Mouse (Mus musculus): ENCODE results near the gene Lcmt2. TPM values are rescaled to one million over a fixed set of nuclear protein-coding genes. Genes with fewer than 3 reads are reported as not detected.

The Lcmt2 gene
- polyA plus RNA-seq (2014; fragmentation: Nextera tagmentation; extraction: Ambion mirVana), result 20.8 and 25.3 TPM in 2 replicates

DNA sequence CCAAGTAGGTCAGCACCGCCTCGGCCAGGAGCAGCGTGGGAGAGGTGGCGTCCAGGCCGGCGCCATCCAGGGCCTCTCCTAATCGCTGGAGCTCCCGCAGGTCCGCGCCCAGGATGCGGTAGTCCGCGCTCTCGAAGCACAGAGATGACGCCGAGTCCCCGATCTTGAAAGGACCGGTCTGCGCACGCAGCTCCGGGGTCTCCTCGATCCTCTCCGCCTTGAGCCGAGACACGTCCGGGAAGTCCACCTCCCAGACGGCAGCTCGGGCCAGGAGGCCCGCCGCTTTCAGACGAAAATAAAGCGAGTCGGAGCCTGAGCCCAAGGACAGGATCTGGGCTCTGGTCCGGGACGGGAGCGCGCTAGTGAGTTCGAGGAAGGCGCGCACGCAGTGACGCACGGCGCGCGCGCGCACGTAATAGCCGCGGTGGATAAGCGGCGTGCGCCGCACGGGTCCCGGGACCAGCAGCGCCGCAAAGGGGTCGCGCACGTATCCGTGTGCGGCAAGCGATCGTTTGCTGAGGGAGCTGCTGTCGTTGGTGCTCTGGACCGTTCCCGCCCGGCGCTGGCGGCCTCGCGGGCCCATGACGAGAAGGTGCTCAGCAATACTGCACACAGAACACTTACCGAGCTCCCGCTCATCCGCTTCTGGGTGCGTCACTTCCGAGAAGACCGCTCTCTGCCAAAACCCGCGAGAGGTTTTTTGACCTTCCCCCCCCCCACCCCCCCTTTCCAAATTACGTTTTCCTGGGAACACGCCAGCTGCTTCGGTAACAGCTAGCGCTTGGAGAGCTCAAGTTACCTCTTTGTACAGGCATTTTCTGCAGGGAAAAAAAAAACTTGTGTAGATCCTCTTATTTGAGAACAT, at the start of gene Lcmt2, which contains the start of gene Adal:
TSS of gene Lcmt2 (minus strand) at position 636 of the 865 bp plus-strand sequence.
TSS of gene Adal (plus strand) at position 411 of the 865 bp plus-strand sequence.
- peak; percentile 95 for DNase-seq (ENCODE audit: low spot score)
- under 1% methylated on average over 70 of the region's 87 CpGs for WGBS
- H3K9ac ChIP-seq (ENCODE audit: low read depth, low read length), result peak within 1 kb of the TSS; percentile 83
- H3K4me1 ChIP-seq (replicated peaks; ENCODE audit: control insufficient read depth, insufficient read depth, low read length), result peaks cover 5% of the 10 kb centered on the region; the same call in 1 of the 2 replicates
- peak within 1 kb of the TSS; percentile 60 for H3K4me3 ChIP-seq (ENCODE audit: low read depth, low read length)
- 0 out of 2 replicates have a peak, but pooled peaks cover 5% of the 10 kb centered on the region for H3K36me3 ChIP-seq (ENCODE audit: control insufficient read depth, insufficient read depth, low read length)
- peak within 1 kb of the TSS; percentile 95 for H3K27ac ChIP-seq (ENCODE audit: low read depth, low read length)
- H3K9me3 ChIP-seq (ENCODE audit: control insufficient read depth, low read length), result no peaks in the 10 kb centered on the region
- H3K27me3 ChIP-seq (ENCODE audit: control insufficient read depth, insufficient read depth, low read length), result no peaks in the 10 kb centered on the region
- peak; percentile 96 for ATAC-seq (ENCODE audit: low FRiP score)
- H3K4me2 ChIP-seq (replicated peaks; ENCODE audit: low read depth, low read length), result peak within 1 kb of the TSS; percentile 62

DNA sequence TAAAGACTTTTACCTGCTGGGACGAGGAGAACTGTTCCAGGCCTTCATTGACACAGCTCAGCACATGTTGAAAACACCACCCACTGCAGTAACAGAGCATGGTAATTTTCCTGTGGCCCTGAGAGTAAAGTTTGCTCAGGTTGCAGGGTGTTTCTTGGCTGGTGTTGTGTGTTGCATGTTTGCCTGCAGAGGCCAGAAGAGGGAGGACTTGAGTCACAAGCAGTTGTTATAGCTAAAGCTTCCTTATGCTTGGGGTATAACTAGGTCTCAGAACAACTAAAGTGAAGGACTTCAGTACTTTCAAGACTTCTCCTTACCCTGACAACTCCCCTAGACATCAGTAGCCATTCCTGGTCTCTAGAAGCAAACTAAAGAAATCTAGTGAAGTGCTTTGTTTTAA, 48.1 kb upstream of the Lcmt2 start:
- 78% methylated on average over 1 of the region's 1 CpGs for WGBS
- DNase-seq (ENCODE audit: low spot score) (no peak), ATAC-seq (ENCODE audit: low FRiP score) (no peak)
- Histone ChIP-seq H3K9ac (ENCODE audit: low read depth, low read length) (no peak overlapping the region), H3K4me2 (replicated peaks; ENCODE audit: low read depth, low read length) (no peak overlapping the region), H3K4me1 (replicated peaks; ENCODE audit: control insufficient read depth, insufficient read depth, low read length) (no peaks in the 10 kb centered on the region), H3K4me3 (ENCODE audit: low read depth, low read length) (no peak overlapping the region), H3K36me3 (ENCODE audit: control insufficient read depth, insufficient read depth, low read length) (peaks cover 10% of the 10 kb centered on the region), H3K27me3 (ENCODE audit: control insufficient read depth, insufficient read depth, low read length) (no peaks in the 10 kb centered on the region), H3K27ac (ENCODE audit: low read depth, low read length) (no peak overlapping the region), H3K9me3 (ENCODE audit: control insufficient read depth, low read length) (no peaks in the 10 kb centered on the region)

DNA sequence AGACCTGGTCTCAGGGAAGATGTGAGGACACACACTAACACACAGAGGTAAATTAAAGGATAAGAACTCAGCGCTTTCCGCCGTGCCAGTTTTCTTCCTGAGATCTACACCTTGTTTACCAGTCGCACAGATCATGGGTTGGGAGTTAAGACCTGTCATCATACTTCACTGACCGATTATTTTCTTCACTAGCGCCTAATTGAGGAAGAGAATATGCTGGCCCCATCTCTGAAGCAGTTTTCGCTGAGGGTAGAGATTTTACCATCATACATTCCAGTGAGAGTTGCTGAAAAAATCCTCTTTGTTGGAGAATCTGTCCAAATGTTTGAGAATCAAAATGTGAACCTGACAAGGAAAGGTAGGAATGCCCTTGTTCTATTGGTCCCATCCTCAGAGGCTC, 43.7 kb upstream of the Lcmt2 start:
- H3K4me2 ChIP-seq (replicated peaks; ENCODE audit: low read depth, low read length), result no peak overlapping the region
- no peaks in the 10 kb centered on the region for H3K4me1 ChIP-seq (replicated peaks; ENCODE audit: control insufficient read depth, insufficient read depth, low read length)
- no peak overlapping the region for H3K9ac ChIP-seq (ENCODE audit: low read depth, low read length)
- WGBS, result 97% methylated on average over 7 of the region's 7 CpGs
- no peaks in the 10 kb centered on the region for H3K27me3 ChIP-seq (ENCODE audit: control insufficient read depth, insufficient read depth, low read length)
- ATAC-seq (ENCODE audit: low FRiP score), result no peak
- no peak overlapping the region for H3K4me3 ChIP-seq (ENCODE audit: low read depth, low read length)
- DNase-seq (ENCODE audit: low spot score), result no peak
- H3K36me3 ChIP-seq (ENCODE audit: control insufficient read depth, insufficient read depth, low read length), result peaks cover 9% of the 10 kb centered on the region; the same call in 1 of the 2 replicates
- no peaks in the 10 kb centered on the region for H3K9me3 ChIP-seq (ENCODE audit: control insufficient read depth, low read length)
- H3K27ac ChIP-seq (ENCODE audit: low read depth, low read length), result no peak overlapping the region

DNA sequence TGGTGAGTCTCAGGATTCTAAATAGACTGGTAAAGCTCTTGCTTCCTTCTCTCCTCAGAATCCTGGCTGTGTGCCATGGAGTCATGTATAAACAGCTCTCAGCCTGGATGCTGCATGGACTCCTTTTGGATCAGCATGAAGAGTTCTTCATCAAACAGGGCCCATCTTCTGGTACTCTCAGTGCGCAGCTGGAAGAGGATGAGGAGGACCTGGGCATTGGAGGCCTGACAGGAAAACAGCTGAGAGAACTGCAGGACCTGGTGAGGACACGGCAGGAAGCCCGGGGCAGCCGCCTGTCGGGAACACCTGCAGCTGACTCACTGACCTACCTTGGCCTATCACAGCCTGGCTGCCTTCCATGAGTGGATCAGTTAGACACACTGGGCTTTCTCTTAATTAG, 43.0 kb upstream of the Lcmt2 start:
- H3K4me1 ChIP-seq (replicated peaks; ENCODE audit: control insufficient read depth, insufficient read depth, low read length), result no peaks in the 10 kb centered on the region
- H3K36me3 ChIP-seq (ENCODE audit: control insufficient read depth, insufficient read depth, low read length), result peaks cover 9% of the 10 kb centered on the region; the same call in 1 of the 2 replicates
- DNase-seq (ENCODE audit: low spot score) (no peak), ATAC-seq (ENCODE audit: low FRiP score) (no peak)
- no peaks in the 10 kb centered on the region for H3K27me3 ChIP-seq (ENCODE audit: control insufficient read depth, insufficient read depth, low read length)
- no peak overlapping the region for H3K4me3 ChIP-seq (ENCODE audit: low read depth, low read length)
- no peak overlapping the region for H3K27ac ChIP-seq (ENCODE audit: low read depth, low read length)
- no peaks in the 10 kb centered on the region for H3K9me3 ChIP-seq (ENCODE audit: control insufficient read depth, low read length)
- H3K4me2 ChIP-seq (replicated peaks; ENCODE audit: low read depth, low read length), result no peak overlapping the region
- 93% methylated on average over 5 of the region's 5 CpGs for WGBS
- H3K9ac ChIP-seq (ENCODE audit: low read depth, low read length), result no peak overlapping the region

DNA sequence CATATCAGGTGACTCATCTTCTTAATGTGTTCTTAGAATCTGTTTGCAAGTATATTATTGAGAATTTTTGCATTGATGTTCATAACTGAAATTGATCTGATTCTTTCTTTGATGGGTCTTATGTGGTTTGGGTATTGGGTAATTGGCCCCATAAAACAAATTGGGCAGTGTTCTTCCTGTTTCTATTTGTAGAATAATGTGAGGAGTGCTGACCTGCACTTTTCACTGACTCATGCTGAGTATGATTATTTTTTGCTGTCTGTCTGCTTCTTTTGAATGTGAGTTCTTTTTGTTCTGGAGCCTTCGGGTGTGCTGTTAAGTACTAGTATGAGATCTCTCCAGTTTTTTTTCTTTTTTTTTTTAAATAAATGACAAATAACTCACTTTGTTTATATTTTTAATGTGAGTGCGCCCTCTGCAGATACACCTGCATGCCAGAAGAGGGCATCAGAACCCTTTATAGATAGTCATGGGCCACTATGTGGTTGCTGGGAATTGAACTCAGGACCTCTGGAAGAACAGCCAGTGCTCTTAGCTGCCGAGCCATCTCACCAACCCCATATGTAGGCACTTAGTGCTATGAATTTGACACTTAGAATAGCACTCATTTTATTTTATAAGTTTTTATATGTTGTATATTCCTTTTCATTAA, 38.5 kb upstream of the Lcmt2 start:
- DNase-seq (ENCODE audit: low spot score) (no peak), ATAC-seq (ENCODE audit: low FRiP score) (no peak)
- no peak overlapping the region for H3K9ac ChIP-seq (ENCODE audit: low read depth, low read length)
- H3K27ac ChIP-seq (ENCODE audit: low read depth, low read length), result no peak overlapping the region
- no peaks in the 10 kb centered on the region for H3K4me1 ChIP-seq (replicated peaks; ENCODE audit: control insufficient read depth, insufficient read depth, low read length)
- H3K36me3 ChIP-seq (ENCODE audit: control insufficient read depth, insufficient read depth, low read length), result peaks cover 9% of the 10 kb centered on the region; the same call in 1 of the 2 replicates
- no peak overlapping the region for H3K4me3 ChIP-seq (ENCODE audit: low read depth, low read length)
- no peaks in the 10 kb centered on the region for H3K9me3 ChIP-seq (ENCODE audit: control insufficient read depth, low read length)
- no peak overlapping the region for H3K4me2 ChIP-seq (replicated peaks; ENCODE audit: low read depth, low read length)
- 94% methylated on average over 3 of the region's 3 CpGs for WGBS
- H3K27me3 ChIP-seq (ENCODE audit: control insufficient read depth, insufficient read depth, low read length), result no peaks in the 10 kb centered on the region

DNA sequence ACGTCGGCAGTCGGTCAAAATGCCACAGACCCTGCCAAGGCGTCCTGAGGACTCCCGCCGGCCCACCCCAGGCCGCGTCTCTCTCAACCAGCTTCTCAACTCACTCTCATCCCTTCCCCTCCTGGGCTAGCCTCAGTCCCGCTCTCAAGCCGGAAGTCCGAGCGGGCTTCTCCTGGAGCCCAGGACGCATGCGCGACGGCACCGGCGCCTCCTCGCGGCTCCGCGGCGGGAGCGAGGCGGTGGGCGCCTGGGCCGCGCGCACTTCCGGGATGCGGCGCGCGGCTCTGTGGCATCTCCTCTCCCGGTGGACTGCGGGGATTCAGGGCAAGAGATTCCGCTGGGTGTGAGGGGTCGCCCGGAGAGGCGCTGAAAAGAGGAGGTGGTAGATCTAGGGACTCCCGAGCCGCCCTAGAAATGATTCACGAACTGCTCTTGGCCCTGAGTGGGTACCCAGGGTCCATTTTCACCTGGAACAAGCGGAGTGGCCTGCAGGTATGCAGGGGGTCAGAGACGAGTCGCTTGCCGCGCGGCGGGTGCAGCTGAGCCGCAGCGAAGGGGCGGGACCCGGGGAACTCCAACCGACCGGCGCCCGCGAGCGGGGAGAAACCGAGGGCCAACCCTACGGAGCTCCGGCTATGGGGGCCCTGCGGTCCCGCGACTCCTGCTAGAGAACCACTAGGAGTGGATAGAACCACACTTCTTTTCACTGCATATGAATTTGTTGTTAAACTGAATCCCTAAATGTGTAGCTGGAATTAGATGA, 30.7 kb upstream of the Lcmt2 start, which contains the start of gene Zscan29:
TSS of gene Zscan29 (minus strand) at position 146 of the 763 bp plus-strand sequence.
- peaks cover 11% of the 10 kb centered on the region for H3K4me1 ChIP-seq (replicated peaks; ENCODE audit: control insufficient read depth, insufficient read depth, low read length)
- peak within 1 kb of the TSS; percentile 89 for H3K4me2 ChIP-seq (replicated peaks; ENCODE audit: low read depth, low read length)
- no peaks in the 10 kb centered on the region for H3K27me3 ChIP-seq (ENCODE audit: control insufficient read depth, insufficient read depth, low read length)
- peak within 1 kb of the TSS; percentile 60 for H3K9ac ChIP-seq (ENCODE audit: low read depth, low read length)
- 0 out of 2 replicates have a peak, but pooled peaks cover 2% of the 10 kb centered on the region for H3K36me3 ChIP-seq (ENCODE audit: control insufficient read depth, insufficient read depth, low read length)
- under 1% methylated on average over 63 of the region's 66 CpGs for WGBS
- peak within 1 kb of the TSS; percentile 70 for H3K27ac ChIP-seq (ENCODE audit: low read depth, low read length)
- H3K9me3 ChIP-seq (ENCODE audit: control insufficient read depth, low read length), result no peaks in the 10 kb centered on the region
- ATAC-seq (ENCODE audit: low FRiP score) (peak; percentile 97), DNase-seq (ENCODE audit: low spot score) (peak; percentile 95)
- H3K4me3 ChIP-seq (ENCODE audit: low read depth, low read length), result peak within 1 kb of the TSS; percentile 52

DNA sequence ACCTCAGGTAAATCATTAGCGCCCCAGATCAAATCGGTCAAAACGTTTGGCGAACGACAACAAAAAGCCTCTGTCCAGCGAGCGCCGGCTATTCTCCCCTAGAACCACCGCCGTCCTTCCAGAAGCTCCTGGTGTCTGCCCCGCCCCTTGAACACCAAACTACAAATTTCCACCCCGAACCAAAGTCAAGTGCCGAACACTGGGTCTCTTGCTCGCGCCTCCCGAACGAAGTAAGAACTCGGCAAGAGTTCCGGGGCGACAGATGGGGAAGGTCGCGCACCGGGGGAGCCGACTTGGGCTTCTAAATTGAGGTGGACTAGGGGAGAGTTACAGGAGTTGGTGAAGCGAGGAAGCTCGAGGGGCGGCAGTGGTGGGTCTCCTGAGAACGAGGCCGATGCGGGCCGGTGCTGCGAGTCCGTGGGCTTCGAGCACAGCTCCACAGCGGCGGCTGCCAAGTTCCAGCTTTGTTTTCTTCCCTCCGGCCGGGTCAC, 30.1 kb upstream of the Lcmt2 start, which contains the start of gene Tubgcp4:
TSS of gene Tubgcp4 (plus strand) at position 174 of the 491 bp plus-strand sequence.
- no peak; the same call in 1 of the 2 replicates for ATAC-seq (ENCODE audit: low FRiP score)
- Histone ChIP-seq H3K27me3 (ENCODE audit: control insufficient read depth, insufficient read depth, low read length) (no peaks in the 10 kb centered on the region), H3K27ac (ENCODE audit: low read depth, low read length) (peak within 1 kb of the TSS; percentile 70), H3K4me3 (ENCODE audit: low read depth, low read length) (peak within 1 kb of the TSS; percentile 52), H3K36me3 (ENCODE audit: control insufficient read depth, insufficient read depth, low read length) (0 out of 2 replicates have a peak, but pooled peaks cover 2% of the 10 kb centered on the region), H3K9ac (ENCODE audit: low read depth, low read length) (peak within 1 kb of the TSS; percentile 60), H3K4me1 (replicated peaks; ENCODE audit: control insufficient read depth, insufficient read depth, low read length) (peaks cover 11% of the 10 kb centered on the region), H3K4me2 (replicated peaks; ENCODE audit: low read depth, low read length) (peak within 1 kb of the TSS; percentile 89), H3K9me3 (ENCODE audit: control insufficient read depth, low read length) (no peaks in the 10 kb centered on the region)
- no peak for DNase-seq (ENCODE audit: low spot score)
- WGBS, result under 1% methylated on average over 38 of the region's 38 CpGs

DNA sequence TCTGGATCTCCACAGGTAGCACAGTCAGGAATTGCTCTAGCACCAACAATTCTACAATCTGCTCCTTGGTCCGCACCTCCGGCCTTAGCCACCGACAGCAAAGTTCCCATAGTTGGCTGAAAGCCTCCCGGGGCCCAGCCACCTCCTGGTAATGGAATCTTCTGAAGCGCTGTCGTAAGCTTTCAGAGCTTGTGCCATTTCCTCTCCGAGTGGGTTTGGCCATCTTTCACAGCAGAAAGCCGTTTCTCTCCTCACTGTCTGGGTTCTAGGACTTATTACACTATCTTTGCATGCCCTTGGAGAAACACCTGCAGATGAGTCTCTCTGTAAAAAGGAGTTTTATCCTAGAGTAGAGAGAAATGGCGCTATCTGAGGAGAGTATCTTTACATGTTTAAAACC, 29.4 kb upstream of the Lcmt2 start:
- H3K36me3 ChIP-seq (ENCODE audit: control insufficient read depth, insufficient read depth, low read length), result 0 out of 2 replicates have a peak, but pooled peaks cover 2% of the 10 kb centered on the region
- no peak for ATAC-seq (ENCODE audit: low FRiP score)
- no peak overlapping the region for H3K27ac ChIP-seq (ENCODE audit: low read depth, low read length)
- no peak for DNase-seq (ENCODE audit: low spot score)
- H3K27me3 ChIP-seq (ENCODE audit: control insufficient read depth, insufficient read depth, low read length), result no peaks in the 10 kb centered on the region
- peak overlapping the region; percentile 89 for H3K4me2 ChIP-seq (replicated peaks; ENCODE audit: low read depth, low read length)
- peak overlapping the region; percentile 52 for H3K4me3 ChIP-seq (ENCODE audit: low read depth, low read length)
- H3K9me3 ChIP-seq (ENCODE audit: control insufficient read depth, low read length), result no peaks in the 10 kb centered on the region
- peak overlapping the region; percentile 60 for H3K9ac ChIP-seq (ENCODE audit: low read depth, low read length)
- peaks cover 11% of the 10 kb centered on the region for H3K4me1 ChIP-seq (replicated peaks; ENCODE audit: control insufficient read depth, insufficient read depth, low read length)
- WGBS, result 11% methylated on average over 9 of the region's 9 CpGs
